Mouse (Mus musculus) stomach, postnatal 0 days (tissue): ENCODE results near the gene Lmbr1l.

Experiments used
- CTCF ChIP-seq: IDR thresholded peaks from 2 replicates; pipeline ENCODE4 v1.5.1; 2016; ENCODE audit warnings: antibody characterized with exemption, low read depth, mild to moderate bottlenecking, moderate library complexity
- EP300 ChIP-seq: optimal IDR thresholded peaks from 2 replicates; pipeline ENCODE3; 2016; ENCODE audit warnings: antibody characterized with exemption

GRCm38 (mm10) chr15:98943133-98943532 is 25.1 kb upstream of the Lmbr1l start:
- TF ChIP-seq CTCF: no peak
- no peak for TF ChIP-seq EP300
